Mouse (Mus musculus) gastrocnemius, postnatal 36 days (tissue): ENCODE measurements at regions not wholly inside any gene's neighbourhood (a gene's known extent, or its start where the extent isn't known, plus 50 kb on each side); places are given as distances from the start of the nearest gene placed in this dataset.

Experiments
- DNase-seq, 2 experiments: peaks; one replicate each; pipeline ENCODE4 v3.0.0; 2022
- intact Hi-C: fragments of 180-260 bp; cut with DNase I; formaldehyde crosslinking; loops from one replicate; pipeline ENCODE4 v1.15.1; 2025

GRCm38 (mm10) chr16:76232680-76233079 lies 140.9 kb downstream of the Nrip1 start:
- intact Hi-C loops = no loop called here
- no peak for DNase-seq

GRCm38 (mm10) chr16:76232174-76232573 lies 141.5 kb downstream of the Nrip1 start:
- intact Hi-C loops = no loop called here
- no peak for DNase-seq

DNA sequence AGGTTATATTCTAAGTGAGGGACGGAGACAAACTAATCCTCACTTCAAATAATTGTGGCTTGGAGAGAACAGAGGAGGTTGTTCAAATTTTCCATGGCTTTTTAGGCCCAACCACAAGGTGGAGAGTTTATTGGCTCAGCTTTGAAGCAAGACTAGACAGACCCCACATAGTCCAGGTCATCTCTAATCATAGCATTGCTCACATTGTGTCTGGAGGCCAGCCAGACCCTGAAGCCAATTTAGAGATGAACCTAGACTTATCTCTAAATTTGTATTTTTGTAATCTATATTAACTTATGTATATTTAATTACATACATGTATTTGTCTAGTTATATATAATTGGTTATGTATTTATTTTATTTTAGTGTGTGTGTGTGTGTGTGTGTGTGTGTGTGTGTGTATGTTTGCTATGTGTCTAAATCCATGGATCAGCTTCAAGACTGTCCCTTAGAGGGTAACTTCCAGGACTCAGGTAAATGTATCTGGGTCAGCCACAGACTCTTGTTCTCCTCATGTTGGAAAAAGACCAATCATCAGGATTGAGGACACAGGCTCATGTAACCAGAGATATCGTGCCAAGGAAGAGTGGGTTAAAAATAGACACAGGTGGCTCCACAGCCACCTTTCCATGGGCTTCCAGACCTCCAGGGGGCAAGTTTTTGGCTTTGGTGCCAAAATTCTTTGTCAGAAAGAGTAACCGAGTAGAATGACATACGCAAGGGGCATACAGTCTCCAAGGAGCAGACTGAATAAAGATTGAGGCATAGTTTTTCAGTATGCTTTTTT lies 142.9 kb downstream of the Nrip1 start:
- DNase-seq = no peak
- intact Hi-C loops = no loop called here

DNA sequence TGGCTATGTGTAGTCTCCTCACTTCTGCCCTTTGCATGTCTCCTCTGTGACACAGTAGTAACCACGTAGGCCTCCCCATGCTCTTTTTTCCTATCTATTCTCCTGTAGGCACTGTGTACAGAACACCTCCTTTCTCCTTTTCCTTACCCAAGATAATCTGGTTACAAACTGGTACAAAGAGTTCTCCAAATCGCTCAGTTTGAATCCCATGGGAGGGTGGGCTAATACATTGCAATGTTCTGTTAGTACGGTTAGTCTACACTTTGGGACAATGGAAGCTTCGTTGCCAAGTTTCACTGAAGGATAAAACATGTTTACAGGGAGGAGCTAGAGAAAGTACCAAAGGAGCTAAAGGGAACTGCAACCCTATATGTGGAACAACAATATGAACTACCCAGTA lies 145.2 kb downstream of the Nrip1 start:
- intact Hi-C loops = no loop called here
- no peak for DNase-seq

GRCm38 (mm10) chr16:76226446-76226845 lies 147.2 kb downstream of the Nrip1 start:
- no peak for DNase-seq
- intact Hi-C loops = no loop called here

GRCm38 (mm10) chr16:76225587-76226226 lies 147.9 kb downstream of the Nrip1 start:
- no peak for DNase-seq
- intact Hi-C loops = no loop called here

DNA sequence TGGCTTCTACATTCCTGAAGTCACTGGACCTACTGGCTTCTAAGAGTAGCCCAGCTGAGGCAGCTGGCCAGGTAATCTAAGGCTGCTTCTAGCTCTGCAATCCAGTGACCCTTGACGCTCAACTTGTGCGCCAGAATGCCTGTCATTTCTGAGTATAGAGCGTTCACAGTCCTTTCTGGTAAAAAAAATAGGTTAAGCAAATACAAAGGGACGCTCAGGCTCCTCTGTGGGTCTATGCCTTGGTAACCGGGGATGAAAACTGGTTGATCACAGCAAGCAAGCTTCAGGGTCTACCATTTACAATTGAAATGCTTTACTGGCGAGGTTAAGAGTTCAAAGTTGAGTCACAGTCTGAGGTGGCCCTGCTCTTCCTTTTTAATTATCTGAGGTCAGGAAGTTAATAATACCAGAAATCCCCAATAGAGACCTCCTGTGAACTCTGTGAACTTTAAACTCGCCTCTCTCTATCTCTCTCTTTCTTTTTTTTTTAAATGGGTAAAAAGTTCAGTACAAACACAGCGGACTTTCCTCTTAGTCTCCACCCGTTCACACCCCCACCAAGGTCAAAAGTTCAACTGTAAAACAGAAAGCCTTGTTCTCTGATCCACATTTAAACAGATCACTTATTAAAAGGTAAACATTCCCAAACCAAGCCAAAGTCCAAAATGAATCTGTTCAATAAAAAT lies 148.6 kb downstream of the Nrip1 start:
- no peak for DNase-seq
- intact Hi-C loops = no loop called here

GRCm38 (mm10) chr16:76223716-76224115 lies 149.9 kb downstream of the Nrip1 start:
- DNase-seq = no peak
- intact Hi-C loops = no loop called here

DNA sequence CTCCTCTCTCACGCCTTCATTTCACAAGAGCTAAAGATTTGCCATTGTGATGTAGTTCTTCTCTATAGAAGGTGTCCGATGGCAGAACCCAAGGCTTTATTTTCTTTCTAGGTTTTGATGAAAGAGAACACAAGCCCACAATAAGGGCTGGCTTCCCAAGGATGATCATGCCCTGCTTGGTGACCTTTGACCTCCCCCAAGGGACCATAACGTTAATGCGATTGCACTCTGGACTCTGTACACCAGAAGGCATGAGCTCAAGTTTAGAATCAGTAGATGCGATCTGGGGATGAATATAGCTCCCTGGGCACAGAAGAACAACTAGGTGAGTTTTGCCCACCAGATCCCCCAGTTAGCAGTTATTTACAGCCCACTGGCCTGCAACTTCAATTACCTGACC lies 150.7 kb downstream of the Nrip1 start:
- no peak for DNase-seq
- intact Hi-C loops = no loop called here

- intact Hi-C loops = no loop called here
- no peak for DNase-seq
Observed at GRCm38 (mm10) chr16:76220466-76220865, 153.2 kb downstream of the Nrip1 start.

DNA sequence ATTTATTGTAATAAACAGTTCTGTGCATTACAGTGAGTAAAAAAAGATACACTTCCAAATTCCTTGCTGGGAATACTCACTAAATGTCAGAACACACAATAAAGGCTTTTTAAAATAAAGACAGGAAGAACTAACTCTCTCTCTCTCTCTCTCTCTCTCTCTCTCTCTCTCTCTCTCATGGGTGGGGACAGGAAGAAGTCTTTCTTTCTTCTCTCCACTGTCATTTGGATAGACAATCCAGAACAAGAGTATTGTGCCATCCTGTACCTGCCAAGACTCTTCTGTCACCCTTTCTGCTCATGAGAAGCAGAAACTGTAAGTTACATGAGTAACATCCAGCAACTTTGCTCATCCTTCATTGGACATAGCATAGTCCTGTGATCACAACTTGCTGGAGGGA lies 154.4 kb downstream of the Nrip1 start:
- intact Hi-C loops = no loop called here
- no peak for DNase-seq

- intact Hi-C loops = no loop called here
Observed at GRCm38 (mm10) chr16:76218310-76219170, 155.1 kb downstream of the Nrip1 start.

DNA sequence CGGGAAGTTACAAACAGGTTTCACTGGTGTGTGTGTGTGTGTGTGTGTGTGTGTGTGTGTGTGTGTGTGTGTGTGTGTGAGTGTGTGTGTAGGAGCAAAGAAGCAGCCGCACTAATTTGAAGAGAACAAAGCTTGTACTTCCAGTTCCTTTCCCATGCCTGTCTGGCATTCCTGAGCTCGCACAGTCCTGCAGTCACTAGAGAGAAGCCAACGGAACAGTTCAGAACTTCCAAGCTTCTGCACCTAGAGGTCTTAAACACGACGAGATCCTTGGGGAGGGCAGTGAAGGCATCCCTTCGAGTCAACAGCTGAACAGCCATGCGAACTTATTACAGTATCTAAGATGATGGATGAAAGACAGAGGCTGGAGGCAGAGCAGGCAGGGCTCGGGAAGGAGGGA lies 157.4 kb downstream of the Nrip1 start:
- intact Hi-C loops = no loop called here
- DNase-seq = no peak

More at GRCm38 (mm10) chr16:76218310-76219170, 155.1 kb downstream of the Nrip1 start:
- DNase-seq = no peak

DNA sequence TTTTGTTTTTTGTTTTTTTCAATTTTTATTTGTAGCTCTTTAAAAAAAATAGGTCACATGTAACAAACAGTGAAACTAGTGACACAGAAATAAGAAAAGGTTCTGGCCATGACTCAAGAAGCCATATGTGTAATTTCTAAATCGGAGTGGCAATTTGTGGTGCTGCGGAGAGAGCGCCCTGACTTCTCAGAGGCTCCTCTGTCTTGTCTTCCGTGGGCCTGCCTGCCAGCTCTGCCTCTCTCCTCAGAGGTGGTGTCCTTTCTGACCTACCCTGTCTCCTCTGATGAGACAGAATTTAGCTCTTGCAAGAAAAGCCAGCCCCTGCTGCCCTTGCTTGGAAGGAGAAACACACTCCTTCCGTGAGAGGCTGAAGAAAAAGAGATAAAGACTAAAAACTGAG lies 158.1 kb downstream of the Nrip1 start:
- intact Hi-C loops = no loop called here
- DNase-seq = no peak

DNA sequence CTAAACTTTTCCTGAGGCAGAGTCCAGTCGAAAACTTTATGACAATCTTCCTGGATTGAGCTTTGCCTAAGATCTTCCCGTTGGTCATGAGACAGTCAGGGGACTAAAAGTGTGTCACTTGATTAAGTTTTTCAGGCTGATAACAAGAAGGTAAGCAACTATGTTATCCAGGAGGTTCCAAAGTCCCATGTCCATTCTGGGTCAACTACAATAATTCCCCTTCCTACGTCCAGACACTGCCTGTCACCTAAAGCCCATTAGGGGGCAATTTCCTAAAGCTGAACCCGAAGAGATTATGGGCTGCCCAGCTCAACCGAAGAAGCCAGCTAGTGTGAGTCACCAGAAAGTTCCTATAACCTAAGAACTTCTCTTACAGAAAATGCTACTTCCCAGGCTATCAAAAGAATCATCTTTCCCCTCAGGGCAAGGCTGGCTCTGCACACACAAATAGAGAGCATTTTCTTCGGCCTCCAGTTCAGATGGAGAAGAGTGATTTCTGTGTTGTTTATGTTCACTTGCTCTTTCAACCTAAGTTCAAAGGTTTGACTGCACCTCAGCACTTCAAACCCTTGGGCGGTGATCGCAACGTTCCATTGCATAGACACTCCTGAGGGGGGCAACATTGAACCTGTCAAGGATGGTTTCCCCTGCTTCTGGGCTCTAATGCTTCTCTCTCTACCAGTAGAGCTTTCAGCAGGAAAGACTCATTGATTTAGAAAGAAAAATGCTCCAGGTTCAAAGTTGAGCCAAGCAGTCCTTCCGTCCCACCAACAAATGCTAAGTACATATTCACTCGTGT lies 171.7 kb downstream of the Nrip1 start:
- DNase-seq = no peak
- intact Hi-C loops = loop anchor here (10.0 kb wide), 3 partner anchors 563 to 663 kb away; no protein-coding TSS in a partner anchor

DNA sequence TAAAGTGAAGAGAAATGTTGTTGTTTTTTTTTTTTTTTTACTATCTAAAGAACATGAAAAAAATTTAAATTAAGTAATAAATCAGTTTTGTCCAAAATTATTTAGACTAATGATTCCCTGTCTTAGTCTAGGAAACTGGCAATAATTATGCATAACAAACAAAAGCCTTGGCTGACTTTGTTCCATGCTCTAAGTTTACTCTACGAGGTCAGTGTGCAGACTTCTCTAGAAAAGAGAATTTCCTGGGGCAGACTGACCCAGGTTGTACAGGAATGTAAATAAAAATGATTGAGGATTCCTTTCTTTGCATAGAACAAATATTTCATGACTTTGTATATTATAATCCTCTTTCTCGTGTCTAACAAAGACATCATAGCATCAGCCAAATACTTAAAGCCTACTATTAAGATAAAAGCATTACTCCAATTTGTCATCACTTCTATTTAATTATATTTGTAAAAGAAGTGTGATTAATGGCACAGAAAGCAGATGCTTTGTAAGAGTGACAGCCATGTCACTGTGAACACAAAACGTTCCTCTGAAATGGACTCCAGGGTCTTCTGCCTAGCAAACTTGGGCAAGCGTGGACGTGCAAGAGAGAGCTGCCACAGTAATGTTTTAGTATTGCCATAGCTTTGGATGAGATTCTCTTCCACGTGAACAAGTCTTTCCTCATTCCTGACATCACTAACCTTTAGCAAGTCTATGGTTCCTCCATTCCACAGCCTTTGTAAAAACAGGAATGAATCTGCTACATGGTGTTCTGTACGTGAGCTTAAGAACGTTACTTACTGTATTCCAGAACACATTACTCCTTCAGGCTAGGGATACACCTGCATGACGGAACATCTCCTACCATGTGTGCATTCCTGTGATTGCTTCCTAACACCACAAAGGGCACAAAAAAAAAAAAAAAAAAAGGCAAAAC lies 172.6 kb downstream of the Nrip1 start:
- intact Hi-C loops = loop anchor here (10.0 kb wide), 3 partner anchors 564 to 664 kb away; no protein-coding TSS in a partner anchor
- no peak for DNase-seq

DNA sequence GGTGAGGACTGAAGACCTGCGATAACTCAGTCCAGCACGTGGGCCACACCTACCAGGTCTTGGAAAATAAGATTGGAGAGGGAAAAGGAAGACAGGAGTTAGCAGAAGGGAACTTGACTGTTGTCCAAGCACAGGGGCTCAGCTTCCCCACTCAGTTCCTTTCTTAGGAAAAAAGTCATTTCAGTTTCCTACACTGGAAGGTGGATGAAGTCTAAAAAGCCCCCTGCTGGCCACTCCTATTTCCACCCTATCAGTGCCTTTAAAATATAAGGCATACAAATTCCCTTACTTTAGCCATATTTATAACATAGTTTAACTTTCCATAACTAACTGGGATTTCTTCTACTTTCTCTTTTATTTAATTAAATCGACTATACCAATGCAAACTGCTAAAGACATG lies 173.4 kb downstream of the Nrip1 start:
- DNase-seq = no peak
- intact Hi-C loops = loop anchor here (10.0 kb wide), 3 partner anchors 565 to 665 kb away; no protein-coding TSS in a partner anchor

DNA sequence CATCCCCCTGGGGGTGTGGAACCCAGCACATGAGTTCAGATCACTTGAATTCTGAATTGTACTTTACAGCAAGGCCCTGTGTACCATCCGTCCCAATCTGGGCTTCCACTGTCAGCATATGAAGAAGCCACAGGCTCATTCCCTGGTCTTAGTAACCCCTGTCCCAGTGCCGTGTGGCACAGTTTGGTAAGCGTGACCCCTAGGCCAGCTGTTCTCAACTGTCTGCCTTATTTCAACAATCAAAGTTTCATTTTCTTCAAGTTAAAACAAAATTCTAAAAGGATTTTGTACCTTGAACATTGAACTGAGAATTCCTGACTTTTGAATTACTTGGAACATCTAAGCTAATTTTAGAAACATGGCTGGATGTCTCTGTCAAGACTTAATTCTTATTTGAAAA lies 174.6 kb downstream of the Nrip1 start:
- DNase-seq = no peak
- intact Hi-C loops = no loop called here

DNA sequence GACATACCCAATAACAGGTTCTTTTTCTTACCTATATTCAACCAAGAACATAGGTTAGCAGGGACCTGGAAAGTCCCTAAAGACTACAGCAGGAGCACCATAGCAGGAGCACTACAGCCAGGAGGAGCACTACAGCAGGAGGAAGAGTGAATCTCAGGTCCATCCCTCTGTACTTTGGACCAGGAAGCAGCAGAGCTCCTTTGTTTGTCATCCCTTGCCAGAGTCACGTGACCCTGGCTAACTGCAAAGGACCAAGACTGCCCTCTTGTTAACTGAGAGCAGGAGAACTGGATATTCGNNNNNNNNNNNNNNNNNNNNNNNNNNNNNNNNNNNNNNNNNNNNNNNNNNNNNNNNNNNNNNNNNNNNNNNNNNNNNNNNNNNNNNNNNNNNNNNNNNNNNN lies 172.2 kb upstream of the Samsn1 start:
- no peak for DNase-seq
- intact Hi-C loops = no loop called here
